Mouse (Mus musculus) T-helper 17 cell (primary cell): Measurements from ENCODE around the gene 4930432M17Rik.

Source experiments
- in situ Hi-C, 2 experiments: fragments of 300-600 bp; cut with MboI, MseI; formaldehyde crosslinking; loops; 1 replicate in 1 of 2; 2 replicates in 1 of 2; pipeline ENCODE4 v1.15.1; 2025; ENCODE audit warnings: high pct_unique_total_duplicates in 2 of 2

4930432M17Rik gene

GRCm38 (mm10) chr3:121670462-121670861, at the start of gene 4930432M17Rik:
Gene 4930432M17Rik (plus strand): TSS chr3:121670762.
- in situ Hi-C loops, result no loop called here

GRCm38 (mm10) chr3:121625662-121626061, 44.9 kb upstream of the 4930432M17Rik start:
- in situ Hi-C loops, result no loop called here

GRCm38 (mm10) chr3:121626273-121626672, 44.3 kb upstream of the 4930432M17Rik start:
- in situ Hi-C loops, result no loop called here

- in situ Hi-C loops, result no loop called here
Measured at GRCm38 (mm10) chr3:121628245-121628644, 42.3 kb upstream of the 4930432M17Rik start.

- in situ Hi-C loops, result no loop called here
Measured at GRCm38 (mm10) chr3:121630626-121631025, 39.9 kb upstream of the 4930432M17Rik start.

GRCm38 (mm10) chr3:121634963-121635362, 35.6 kb upstream of the 4930432M17Rik start:
- in situ Hi-C loops, result no loop called here

GRCm38 (mm10) chr3:121635505-121635904, 35.1 kb upstream of the 4930432M17Rik start:
- in situ Hi-C loops, result no loop called here

GRCm38 (mm10) chr3:121636315-121636714, 34.2 kb upstream of the 4930432M17Rik start:
- in situ Hi-C loops, result no loop called here

GRCm38 (mm10) chr3:121636748-121637147, 33.8 kb upstream of the 4930432M17Rik start:
- in situ Hi-C loops, result no loop called here

- in situ Hi-C loops, result no loop called here
Measured at GRCm38 (mm10) chr3:121637792-121638191, 32.8 kb upstream of the 4930432M17Rik start.

GRCm38 (mm10) chr3:121638241-121638640, 32.3 kb upstream of the 4930432M17Rik start:
- in situ Hi-C loops, result no loop called here

GRCm38 (mm10) chr3:121640611-121641010, 30.0 kb upstream of the 4930432M17Rik start:
- in situ Hi-C loops, result no loop called here

- in situ Hi-C loops, result no loop called here
Measured at GRCm38 (mm10) chr3:121643236-121643635, 27.3 kb upstream of the 4930432M17Rik start.

GRCm38 (mm10) chr3:121645447-121645846, 25.1 kb upstream of the 4930432M17Rik start:
- in situ Hi-C loops, result no loop called here

GRCm38 (mm10) chr3:121646364-121647048, 24.1 kb upstream of the 4930432M17Rik start:
- in situ Hi-C loops, result no loop called here

GRCm38 (mm10) chr3:121648238-121648778, 22.3 kb upstream of the 4930432M17Rik start:
- in situ Hi-C loops, result no loop called here

GRCm38 (mm10) chr3:121650052-121650671, 20.4 kb upstream of the 4930432M17Rik start:
- in situ Hi-C loops, result no loop called here

GRCm38 (mm10) chr3:121651710-121652109, 18.9 kb upstream of the 4930432M17Rik start:
- in situ Hi-C loops, result no loop called here

- in situ Hi-C loops, result no loop called here
Measured at GRCm38 (mm10) chr3:121652186-121652585, 18.4 kb upstream of the 4930432M17Rik start.

GRCm38 (mm10) chr3:121656922-121657321, 13.6 kb upstream of the 4930432M17Rik start:
- in situ Hi-C loops, result no loop called here

GRCm38 (mm10) chr3:121662705-121663469, 7.7 kb upstream of the 4930432M17Rik start:
- in situ Hi-C loops, result no loop called here

- in situ Hi-C loops, result no loop called here
Measured at GRCm38 (mm10) chr3:121663470-121663847, 7.1 kb upstream of the 4930432M17Rik start.
